Mouse (Mus musculus) erythroblast, embryonic 14.5 days (primary cell): Measurements from ENCODE around the gene Bsn.

ENCODE experiments used
- GATA1 ChIP-seq: IDR thresholded peaks from 2 replicates; pipeline ENCODE4 v1.6.1; 2012; ENCODE audit warnings: low read length, inconsistent platforms, mixed read lengths
- TAL1 ChIP-seq: IDR thresholded peaks from 3 replicates; pipeline ENCODE4 v1.6.1; 2012; ENCODE audit warnings: low read length, inconsistent platforms, mixed read lengths

- TF ChIP-seq GATA1 (no peak), TAL1 (no peak)
These were observed 22.2 kb upstream of the Bsn start for GRCm38 (mm10) chr9:108212426-108212825.
